Mouse (Mus musculus): ENCODE results near the gene Gstp1.

Gstp1 gene

GRCm38 (mm10) chr19:4000119-4000900, 37.5 kb downstream of the Gstp1 start, which contains the start of the genes Nudt8 and Gm49405:
Nudt8 (plus strand) TSS chr19:4000580.
Gm49405 (plus strand) TSS chr19:4000626.
- DNase-seq (ENCODE audit: low spot score), result peak; percentile 98

GRCm38 (mm10) chr19:3999121-3999730, 38.6 kb downstream of the Gstp1 start:
- DNase-seq (ENCODE audit: low spot score), result no peak

- no peak for DNase-seq (ENCODE audit: low spot score)
These were observed 39.5 kb downstream of the Gstp1 start for GRCm38 (mm10) chr19:3998335-3998734.

GRCm38 (mm10) chr19:3997231-3997630, 40.6 kb downstream of the Gstp1 start:
- DNase-seq (ENCODE audit: low spot score), result no peak

GRCm38 (mm10) chr19:3996747-3997146, 41.0 kb downstream of the Gstp1 start:
- no peak for DNase-seq (ENCODE audit: low spot score)

- DNase-seq (ENCODE audit: low spot score), result no peak
These were observed 41.7 kb downstream of the Gstp1 start for GRCm38 (mm10) chr19:3996106-3996505.

GRCm38 (mm10) chr19:3995505-3995904, 42.3 kb downstream of the Gstp1 start:
- DNase-seq (ENCODE audit: low spot score), result peak; percentile 36

- DNase-seq (ENCODE audit: low spot score), result no peak
These were observed 42.9 kb downstream of the Gstp1 start for GRCm38 (mm10) chr19:3994932-3995331.

GRCm38 (mm10) chr19:3992416-3992815, 45.4 kb downstream of the Gstp1 start, which contains the start of gene Tbx10:
Tbx10 (plus strand) TSS chr19:3992752.
- no peak for DNase-seq (ENCODE audit: low spot score)

GRCm38 (mm10) chr19:3991966-3992365, 45.8 kb downstream of the Gstp1 start:
- no peak for DNase-seq (ENCODE audit: low spot score)

GRCm38 (mm10) chr19:3991562-3991961, 46.2 kb downstream of the Gstp1 start:
- DNase-seq (ENCODE audit: low spot score), result no peak

- DNase-seq (ENCODE audit: low spot score), result no peak
These were observed 47.0 kb downstream of the Gstp1 start for GRCm38 (mm10) chr19:3990804-3991203.

GRCm38 (mm10) chr19:3988750-3989149, 49.0 kb downstream of the Gstp1 start:
- no peak for DNase-seq (ENCODE audit: low spot score)

GRCm38 (mm10) chr19:3988066-3988465, 49.7 kb downstream of the Gstp1 start:
- DNase-seq (ENCODE audit: low spot score), result no peak

- DNase-seq (ENCODE audit: low spot score), result peak; percentile 87
These were observed 51.5 kb downstream of the Gstp1 start, which contains the start of gene Acy3 for GRCm38 (mm10) chr19:3986334-3986733. Acy3 (plus strand) TSS chr19:3986570.
